Mouse (Mus musculus) thymus, postnatal 4 days (tissue): Measurements from ENCODE around the gene E4f1.

Experiments
- DNase-seq: peaks from one replicate; pipeline ENCODE4 v3.0.0; 2021

The E4f1 gene

GRCm38 (mm10) chr17:24481027-24481815 lies 11.1 kb upstream of the E4f1 start:
- DNase-seq, result no peak

GRCm38 (mm10) chr17:24480201-24480826 lies 10.2 kb upstream of the E4f1 start:
- DNase-seq, result no peak

- DNase-seq, result no peak
Measured at GRCm38 (mm10) chr17:24479431-24479830, 9.3 kb upstream of the E4f1 start.

- DNase-seq, result peak; percentile 99
Measured at GRCm38 (mm10) chr17:24478663-24479380, 8.7 kb upstream of the E4f1 start, which contains the start of gene Mlst8. TSS of gene Mlst8 (minus strand) at chr17:24479078.

- peak; percentile 37 for DNase-seq
Measured at GRCm38 (mm10) chr17:24477985-24478600, 8.0 kb upstream of the E4f1 start.

GRCm38 (mm10) chr17:24477053-24477984 lies 7.2 kb upstream of the E4f1 start:
- DNase-seq, result no peak

DNA sequence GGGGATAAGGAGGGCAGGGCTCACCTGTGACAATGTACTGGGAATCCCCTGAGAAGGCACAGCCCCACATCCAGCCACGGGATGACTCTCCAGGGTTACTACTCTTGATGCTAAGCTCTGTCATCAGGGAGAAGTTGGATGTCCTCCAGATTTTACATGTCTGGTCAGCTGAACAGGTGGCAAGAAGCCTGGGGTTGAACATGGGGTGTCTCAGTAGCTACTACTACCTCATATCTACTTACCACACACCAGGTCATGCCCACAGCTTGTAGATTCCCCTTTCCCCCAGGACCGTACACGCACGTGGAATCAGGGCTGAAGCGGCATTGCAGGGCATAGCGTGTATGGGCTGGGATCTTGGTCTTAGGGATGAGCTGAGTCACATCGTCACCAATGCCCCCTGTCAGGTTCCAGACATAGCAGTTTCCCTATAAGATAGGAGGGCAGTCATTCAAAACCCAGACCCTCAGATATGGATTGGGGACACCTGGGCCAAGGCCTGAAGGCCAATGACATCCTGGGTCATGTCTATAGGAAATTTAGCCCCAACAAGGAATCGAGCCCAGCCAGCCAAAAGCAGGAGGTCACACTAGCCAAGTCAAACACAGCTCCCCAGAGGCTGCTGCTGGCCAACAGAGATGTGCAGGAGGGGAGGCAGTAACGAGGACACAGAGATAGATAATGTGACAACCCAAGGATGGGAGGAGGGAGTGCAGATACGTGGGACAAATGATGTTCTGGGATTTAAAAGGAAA lies 6.1 kb upstream of the E4f1 start:
- DNase-seq, result no peak

GRCm38 (mm10) chr17:24475586-24475985 lies 5.5 kb upstream of the E4f1 start:
- no peak for DNase-seq

DNA sequence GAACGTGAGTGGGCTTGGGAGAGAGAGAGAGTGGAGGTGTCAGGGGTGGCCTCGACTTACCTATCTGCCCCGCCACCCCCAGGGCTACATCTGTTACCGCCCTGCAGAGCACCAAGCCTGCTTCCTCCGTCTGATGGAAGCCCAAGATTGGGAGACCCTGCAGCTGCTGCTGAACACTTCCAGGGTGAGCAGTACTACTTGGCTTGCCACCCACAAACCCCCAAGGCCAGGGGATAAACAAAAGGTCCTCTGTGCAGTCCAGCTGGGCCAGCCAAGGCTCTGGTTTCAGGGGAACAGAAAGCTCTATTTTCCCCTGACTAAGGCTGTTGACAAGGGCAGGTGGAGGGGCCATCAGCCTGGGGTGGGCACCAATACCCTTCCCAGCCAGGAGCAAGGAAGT lies 4.4 kb upstream of the E4f1 start:
- no peak for DNase-seq

DNA sequence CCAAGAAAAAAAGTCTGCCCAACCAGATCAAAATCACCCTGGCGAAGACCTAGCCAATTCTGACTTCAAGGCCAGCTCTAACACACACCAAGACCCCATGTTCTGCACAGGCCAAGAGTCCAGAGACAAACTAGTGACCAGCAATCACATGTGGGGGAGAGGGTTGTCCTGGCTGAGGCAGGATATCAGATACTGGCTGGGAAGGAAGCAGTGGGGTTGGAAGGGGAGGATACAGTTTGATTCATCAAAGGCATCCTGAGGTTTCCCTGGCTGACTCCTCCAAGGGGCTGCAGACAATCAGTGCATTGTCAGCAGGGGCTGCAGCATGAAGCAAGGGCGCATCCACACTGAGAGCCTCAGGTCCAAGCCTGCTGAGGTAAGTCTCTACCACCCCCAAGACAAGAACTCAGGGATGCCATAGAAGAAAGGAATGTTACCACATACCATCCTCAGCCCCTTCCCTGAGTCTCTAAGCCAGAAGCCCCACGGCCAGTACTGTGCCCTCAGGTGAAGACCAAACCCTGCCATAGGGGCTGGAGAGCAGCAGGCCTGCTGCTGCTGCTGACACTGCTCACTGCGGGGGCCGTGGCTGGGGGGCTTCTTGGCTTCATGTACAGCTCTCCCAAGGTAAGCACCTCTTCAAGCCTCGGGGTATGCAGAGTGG lies 3.6 kb upstream of the E4f1 start, which contains the start of gene Bricd5:
TSS of gene Bricd5 (plus strand) at position 273 of the 664 bp plus-strand sequence.
- DNase-seq, result no peak

- no peak for DNase-seq
Measured at GRCm38 (mm10) chr17:24472512-24472911, 2.4 kb upstream of the E4f1 start.

- DNase-seq, result peak; percentile 56
Measured at GRCm38 (mm10) chr17:24470701-24471527, 801 bp upstream of the E4f1 start.

DNA sequence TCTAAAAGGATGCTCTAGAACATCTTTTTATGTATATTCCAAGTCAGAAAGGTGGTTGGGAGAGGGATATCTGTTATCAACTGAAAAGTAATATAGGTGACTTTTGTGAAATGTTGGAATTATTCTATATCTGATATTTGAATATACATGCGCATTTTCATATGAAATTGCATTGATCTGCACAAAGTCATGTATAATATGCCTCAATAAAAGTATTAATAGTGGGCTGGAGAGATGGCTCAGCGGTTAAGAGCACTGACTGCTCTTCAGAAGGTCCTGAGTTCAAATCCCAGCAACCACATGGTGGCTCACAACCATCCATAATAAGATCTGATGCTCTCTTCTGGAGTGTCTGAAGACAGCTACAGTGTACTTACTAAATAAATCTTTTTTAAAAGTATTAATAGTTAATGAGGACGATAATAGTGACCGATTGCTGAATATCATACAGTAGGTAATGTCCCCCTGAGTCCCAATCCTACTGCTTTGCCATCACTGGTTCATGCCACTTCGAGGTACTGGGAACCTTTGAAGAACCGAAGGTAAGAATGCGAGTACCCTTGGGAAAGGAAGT lies 690 bp downstream of the E4f1 start:
- no peak for DNase-seq

DNA sequence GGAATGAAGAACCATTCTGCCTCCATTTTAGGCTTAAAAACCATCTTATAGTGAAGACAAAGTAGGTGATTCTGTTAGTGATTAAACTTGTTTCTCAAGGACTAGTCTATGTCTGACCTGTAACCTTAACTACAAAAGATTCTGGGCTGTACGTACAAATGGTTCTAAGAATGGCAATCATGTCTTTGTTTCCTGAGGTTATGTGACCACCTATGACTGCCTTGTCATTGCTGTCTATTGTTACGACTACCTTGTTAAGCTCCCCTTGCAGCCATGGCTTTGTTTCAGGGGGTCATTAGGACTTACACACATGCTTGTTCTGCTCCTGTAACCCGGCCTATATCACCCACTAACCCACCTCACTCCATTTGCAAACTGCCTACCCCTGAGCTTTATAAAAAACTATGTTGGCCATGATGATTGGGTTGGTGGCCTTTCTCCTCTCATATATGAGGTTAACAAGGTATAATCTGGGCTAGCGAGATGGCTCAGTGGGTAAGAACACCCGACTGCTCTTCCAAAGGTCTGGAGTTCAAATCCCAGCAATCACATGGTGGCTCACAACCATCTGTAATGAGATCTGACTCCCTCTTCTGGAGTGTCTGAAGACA lies 1.4 kb downstream of the E4f1 start:
- no peak for DNase-seq

DNA sequence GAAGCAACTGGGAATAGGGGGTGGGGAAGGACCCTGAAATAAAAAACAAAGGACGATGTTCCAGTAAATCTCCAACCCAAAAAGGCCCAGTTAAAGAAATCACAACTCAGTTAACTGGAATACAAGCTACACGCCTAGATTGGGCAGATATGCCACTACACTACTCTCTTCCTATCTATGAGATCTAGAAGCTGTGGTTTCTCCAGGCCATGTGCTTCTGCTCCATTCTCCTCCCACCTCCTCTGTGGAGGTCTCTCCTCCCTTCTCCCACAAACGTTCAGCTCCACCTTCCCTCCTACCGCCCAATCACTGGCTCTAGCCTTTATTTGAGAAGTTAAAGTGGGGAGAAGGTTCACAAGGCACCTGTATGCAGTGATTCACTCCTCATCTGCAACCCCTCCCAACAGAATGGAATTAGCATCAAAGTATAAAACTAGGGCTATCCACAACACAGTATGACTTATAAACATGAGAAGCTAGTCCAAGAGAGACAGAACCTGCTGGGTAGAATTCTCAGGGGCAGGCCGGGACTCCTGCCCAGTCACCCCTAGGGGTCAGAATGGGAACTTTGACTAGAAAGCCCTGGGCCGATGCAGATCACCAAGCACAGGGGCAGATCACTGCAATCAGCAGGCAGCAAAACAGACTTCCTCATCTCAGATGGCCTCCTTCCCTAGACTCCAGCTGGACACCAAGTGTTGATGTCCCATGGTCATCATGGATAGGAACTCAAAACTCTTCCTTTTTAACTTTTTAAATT lies 6.6 kb downstream of the E4f1 start:
- DNase-seq, result no peak

DNA sequence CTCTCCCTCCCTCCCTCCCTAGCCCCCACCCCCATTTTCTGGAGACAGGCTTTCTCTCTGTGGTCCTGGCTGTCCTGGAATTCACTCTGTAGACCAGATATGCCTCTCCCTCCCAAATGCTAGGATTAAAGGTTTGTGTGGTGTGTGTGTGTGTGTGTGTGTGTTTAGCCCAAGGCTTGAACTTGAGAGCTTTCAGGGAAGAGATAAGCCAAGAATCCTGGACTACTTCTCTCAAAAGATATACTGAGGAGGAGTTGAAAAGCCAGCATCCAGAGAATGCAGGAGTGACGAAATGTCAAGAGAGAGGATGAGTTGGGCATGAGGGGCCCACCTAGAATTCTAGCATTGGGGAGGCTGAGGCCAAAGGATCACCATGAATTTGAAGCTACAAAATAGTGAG lies 7.2 kb downstream of the E4f1 start:
- no peak for DNase-seq

DNA sequence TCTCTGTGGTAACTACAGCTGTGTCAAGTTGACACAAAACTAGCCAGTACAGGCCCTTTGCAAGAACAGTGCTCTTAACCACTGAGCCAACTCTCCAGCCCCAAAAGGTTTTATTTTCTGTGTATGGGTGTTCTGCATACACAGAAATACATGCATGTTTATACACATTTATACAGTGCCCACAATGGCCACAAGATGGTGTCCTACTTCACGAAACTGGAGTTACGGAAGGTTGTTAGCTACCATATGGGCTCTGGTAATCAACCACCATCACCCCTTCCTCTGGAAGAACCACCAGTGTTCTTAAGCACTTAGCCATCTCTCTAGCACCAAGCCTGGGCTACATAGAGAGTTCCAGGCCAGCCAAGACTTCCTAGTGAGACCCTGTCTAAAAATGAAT lies 8.5 kb downstream of the E4f1 start:
- peak; percentile 63 for DNase-seq

DNA sequence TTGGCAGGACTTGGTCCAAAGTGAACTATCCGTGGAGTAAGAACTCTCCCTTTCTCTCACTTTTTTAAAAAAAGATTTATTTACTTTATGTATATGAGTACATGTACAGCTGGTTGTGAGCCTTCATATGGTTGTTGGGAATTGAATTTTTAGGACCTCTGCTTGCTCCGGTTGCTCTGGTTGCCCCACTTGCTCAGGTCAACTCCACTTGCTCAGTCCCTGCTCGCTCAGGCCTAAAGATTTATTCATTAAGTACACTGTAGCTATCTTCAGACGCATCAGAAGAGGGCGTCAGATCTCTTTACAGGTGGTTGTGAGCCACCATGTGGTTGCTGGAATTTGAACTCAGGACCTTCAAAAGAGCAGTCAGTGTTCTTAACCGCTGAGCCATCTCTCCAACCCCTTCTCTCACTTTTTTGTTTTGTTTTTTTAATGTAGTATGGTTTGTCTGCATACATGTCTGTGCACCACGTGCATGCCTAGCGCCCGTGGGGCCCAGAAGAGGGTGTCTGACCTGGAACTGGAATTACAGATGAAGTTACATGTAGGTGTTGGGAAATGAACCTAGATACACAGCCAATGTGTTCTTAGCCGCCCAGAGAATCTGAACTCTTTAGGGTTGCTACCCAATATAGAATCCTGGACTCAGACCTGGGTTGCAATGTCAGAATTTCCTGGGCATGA lies 14.4 kb downstream of the E4f1 start:
- DNase-seq, result peak; percentile 36
